Mouse (Mus musculus) lung, postnatal 0 days (tissue): ENCODE data around the gene Prss8. TPM values are rescaled to one million over a fixed set of nuclear protein-coding genes. Genes with fewer than 3 reads are reported as not detected.
"Not testable (repeated sequence)": the region's sequence is repeated elsewhere in the genome, so short reads cannot be mapped to it uniquely, and the experiment has no call there.

Experiments
- ATAC-seq: fragments of 200-750 bp; cut with Nextera tagmentation; 2 replicates; pipeline ENCODE4 v1.8.0; 2017; ENCODE audit warnings: moderate library complexity
- DNase-seq: peaks from one replicate; pipeline ENCODE4 v3.0.0-alpha.2; 2016; ENCODE audit warnings: low spot score
- H3K27ac ChIP-seq: fragments of 300-500 bp; sonication (generic); 2 replicates; pipeline ENCODE4 v1.5.1; 2014; ENCODE audit warnings: antibody characterized with exemption, mild to moderate bottlenecking, low read length, mixed read lengths
- H3K27me3 ChIP-seq: fragments of 300-500 bp; sonication (generic); replicated peaks from 2 replicates; pipeline ENCODE4 v1.6.1; 2014; ENCODE audit warnings: low read length, mixed read lengths; ENCODE audit not compliant: insufficient read depth
- H3K36me3 ChIP-seq: fragments of 300-500 bp; sonication (generic); 2 replicates; pipeline ENCODE4 v1.6.1; 2014; ENCODE audit warnings: low read length, mixed read lengths; ENCODE audit not compliant: insufficient read depth
- H3K4me1 ChIP-seq: fragments of 300-500 bp; sonication (generic); 2 replicates; pipeline ENCODE4 v1.6.1; 2014; ENCODE audit warnings: antibody characterized with exemption, low read depth, low read length, mixed read lengths; ENCODE audit not compliant: insufficient read depth
- H3K4me2 ChIP-seq: fragments of 300-500 bp; sonication (generic); replicated peaks from 2 replicates; pipeline ENCODE4 v1.6.1; 2014; ENCODE audit warnings: low read depth, mild to moderate bottlenecking, low read length, moderate library complexity, mixed read lengths
- H3K4me3 ChIP-seq: fragments of 300-500 bp; sonication (generic); 2 replicates; pipeline ENCODE4 v1.5.1; 2014; ENCODE audit warnings: low read depth, low read length
- H3K9ac ChIP-seq: fragments of 300-500 bp; sonication (generic); replicated peaks from 2 replicates; pipeline ENCODE4 v1.6.1; 2014; ENCODE audit warnings: low read depth, mild to moderate bottlenecking
- H3K9me3 ChIP-seq: fragments of 300-500 bp; sonication (generic); 2 replicates; pipeline ENCODE4 v1.6.1; 2016; ENCODE audit warnings: low read length, mixed read lengths
- CTCF ChIP-seq: IDR thresholded peaks from 2 replicates; pipeline ENCODE4 v1.5.1; 2016; ENCODE audit warnings: antibody characterized with exemption, mild to moderate bottlenecking
- EP300 ChIP-seq: IDR thresholded peaks from 2 replicates; pipeline ENCODE4 v1.6.1; 2016; ENCODE audit warnings: antibody characterized with exemption, mild to moderate bottlenecking, control low read depth
- WGBS: fragments of 180-500 bp; shearing (Covaris S2); extraction: QIAGEN DNeasy Blood & Tissue Kit; methylation state at CpG from one replicate; pipeline ENCODE4 v1.1.7; 2014; 5-methylcytosine and 5-hydroxymethylcytosine counted together
- polyA plus RNA-seq: library from polyadenylated mRNA; unstranded; fragments of >200 nt; fragmentation: Nextera tagmentation; extraction: Ambion mirVana; gene quantifications from 2 replicates; pipeline ENCODE4 v1.2.1, GENCODE M21; 2015

The Prss8 gene
- polyA plus RNA-seq, 1 experiment from 2014 or later = 152 TPM

- Histone ChIP-seq H3K9me3 (no peaks in the 10 kb centered on the region), H3K4me1 (0 out of 2 replicates have a peak, but pooled peaks cover 3% of the 10 kb centered on the region), H3K4me3 (no peak overlapping the region), H3K27ac (no peak overlapping the region), H3K9ac (no peak overlapping the region), H3K4me2 (no peak overlapping the region), H3K27me3 (no peaks in the 10 kb centered on the region), H3K36me3 (no peaks in the 10 kb centered on the region)
- TF ChIP-seq EP300 (no peak), CTCF (no peak)
- 73% methylated on average over 2 of the region's 2 CpGs for whole genome bisulfite sequencing
- DNase-seq (no peak), ATAC-seq (no peak)
Observed at GRCm38 (mm10) chr7:127901772-127902171, 28.1 kb downstream of the Prss8 start.

- Histone ChIP-seq H3K9ac (no peak overlapping the region), H3K27ac (no peak overlapping the region), H3K36me3 (no peaks in the 10 kb centered on the region), H3K9me3 (no peaks in the 10 kb centered on the region), H3K27me3 (no peaks in the 10 kb centered on the region), H3K4me3 (no peak overlapping the region), H3K4me2 (no peak overlapping the region), H3K4me1 (0 out of 2 replicates have a peak, but pooled peaks cover 3% of the 10 kb centered on the region)
- no peak for DNase-seq
- ATAC-seq = no peak
- WGBS = 16% methylated on average over 7 of the region's 7 CpGs
- TF ChIP-seq CTCF (no peak), EP300 (no peak)
Observed at GRCm38 (mm10) chr7:127899997-127900396, 29.9 kb downstream of the Prss8 start.

GRCm38 (mm10) chr7:127898179-127898956, 31.5 kb downstream of the Prss8 start:
- no peak for TF ChIP-seq EP300
- no peak for TF ChIP-seq CTCF
- 38% methylated on average over 10 of the region's 10 CpGs for WGBS
- ATAC-seq = no peak

GRCm38 (mm10) chr7:127897542-127897941, 32.4 kb downstream of the Prss8 start:
- Histone ChIP-seq H3K27ac (no peak overlapping the region), H3K27me3 (no peaks in the 10 kb centered on the region), H3K36me3 (no peaks in the 10 kb centered on the region), H3K9ac (no peak overlapping the region), H3K4me2 (no peak overlapping the region), H3K9me3 (no peaks in the 10 kb centered on the region), H3K4me3 (no peak overlapping the region), H3K4me1 (peaks cover 6% of the 10 kb centered on the region; the same call in 1 of the 2 replicates)
- DNase-seq (no peak), ATAC-seq (no peak)
- TF ChIP-seq CTCF (no peak), EP300 (no peak)
- WGBS = 90% methylated on average over 7 of the region's 7 CpGs

More at GRCm38 (mm10) chr7:127898179-127898956, 31.5 kb downstream of the Prss8 start:
- Histone ChIP-seq H3K9me3 (no peaks in the 10 kb centered on the region), H3K4me1 (peaks cover 6% of the 10 kb centered on the region; the same call in 1 of the 2 replicates), H3K9ac (no peak overlapping the region), H3K4me2 (no peak overlapping the region), H3K27ac (no peak overlapping the region), H3K36me3 (no peaks in the 10 kb centered on the region), H3K4me3 (no peak overlapping the region), H3K27me3 (no peaks in the 10 kb centered on the region)
- no peak for DNase-seq

GRCm38 (mm10) chr7:127896384-127896783, 33.5 kb downstream of the Prss8 start:
- Histone ChIP-seq H3K9me3 (no peaks in the 10 kb centered on the region), H3K27ac (no peak overlapping the region), H3K4me1 (peaks cover 6% of the 10 kb centered on the region; the same call in 1 of the 2 replicates), H3K9ac (no peak overlapping the region), H3K4me2 (no peak overlapping the region), H3K4me3 (no peak overlapping the region), H3K36me3 (no peaks in the 10 kb centered on the region), H3K27me3 (no peaks in the 10 kb centered on the region)
- peak; percentile 61 for DNase-seq
- no peak for ATAC-seq
- WGBS = 62% methylated on average over 13 of the region's 13 CpGs
- no peak for TF ChIP-seq EP300
- peak; percentile 75 for TF ChIP-seq CTCF

GRCm38 (mm10) chr7:127895891-127896290, 34.0 kb downstream of the Prss8 start:
- not testable (repeated sequence) for H3K36me3 ChIP-seq, H3K27ac ChIP-seq, H3K4me3 ChIP-seq, DNase-seq, H3K9me3 ChIP-seq, ATAC-seq, H3K4me1 ChIP-seq, H3K27me3 ChIP-seq, H3K9ac ChIP-seq
- peak overlapping the region; percentile 76; the same call in 1 of the 2 replicates for H3K4me2 ChIP-seq
- WGBS = 65% methylated on average over 7 of the region's 7 CpGs
